ENCODE assay signal across 8 mouse cellular contexts in genomic region chr12:69502706-69503070, GRCm38 (mm10).
DNase-seq lines count a peak whose midpoint lies in the region; ATAC-seq and TF ChIP-seq lines count a peak whose summit lies in the region.

No protein-coding gene starts in this region.

- peak overlapping the region; percentile 99 for H3K27ac ChIP-seq in heart, adult 2 months
- H3K27ac ChIP-seq in thymus, adult 2 months (ENCODE audit: control insufficient read depth, insufficient read depth, low read length): peak overlapping the region; percentile 92; the same call in 1 of the 2 replicates
- H3K27ac ChIP-seq in liver, embryonic 11.5 days (ENCODE audit: low read depth, low read length): peak overlapping the region; percentile 61; the same call in 1 of the 2 replicates
- peak overlapping the region; percentile 96 for H3K27ac ChIP-seq in stomach, embryonic 16.5 days (ENCODE audit: low read length)

- H3K27me3 ChIP-seq in heart, adult 2 months (ENCODE audit: control insufficient read depth, insufficient read depth, low read length): no peaks in the 10 kb centered on the region
- H3K27me3 ChIP-seq in thymus, adult 2 months (ENCODE audit: control insufficient read depth, insufficient read depth, low read length): no peaks in the 10 kb centered on the region
- no peaks in the 10 kb centered on the region for H3K27me3 ChIP-seq in liver, embryonic 11.5 days (replicated peaks; ENCODE audit: control insufficient read depth, insufficient read depth, low read length)
- H3K27me3 ChIP-seq in stomach, embryonic 16.5 days (ENCODE audit: control insufficient read depth, insufficient read depth, low read length): no peaks in the 10 kb centered on the region

- WGBS in heart, adult 2 months: 37% methylated on average over 6 of the region's 6 CpGs
- 56% methylated on average over 6 of the region's 6 CpGs for WGBS in thymus, adult 2 months
- 74% methylated on average over 6 of the region's 6 CpGs for WGBS in liver, embryonic 11.5 days
- WGBS in stomach, embryonic 16.5 days: 58% methylated on average over 6 of the region's 6 CpGs

- TF ChIP-seq CTCF in heart, adult 2 months (IDR thresholded peaks at IDR 0.05): no peak
- TF ChIP-seq CTCF in thymus, adult 2 months (IDR thresholded peaks at IDR 0.05; ENCODE audit: borderline replicate concordance, control insufficient read depth, extremely low read depth, insufficient read depth, low read length, poor library complexity): no peak

- no peaks in the 10 kb centered on the region for H3K36me3 ChIP-seq in heart, adult 2 months (ENCODE audit: control insufficient read depth, insufficient read depth, low read length)
- no peaks in the 10 kb centered on the region for H3K36me3 ChIP-seq in thymus, adult 2 months (ENCODE audit: control insufficient read depth, insufficient read depth, low read length)
- no peaks in the 10 kb centered on the region for H3K36me3 ChIP-seq in liver, embryonic 11.5 days (ENCODE audit: control insufficient read depth, insufficient read depth, low read length)
- no peaks in the 10 kb centered on the region for H3K36me3 ChIP-seq in stomach, embryonic 16.5 days (ENCODE audit: control insufficient read depth, insufficient read depth, low read length)

- no peaks in the 10 kb centered on the region for H3K79me2 ChIP-seq in heart, adult 2 months (replicated peaks; ENCODE audit: control insufficient read depth, insufficient read depth, low read length)

- no peak for TF ChIP-seq POLR2A in heart, adult 2 months (IDR thresholded peaks at IDR 0.05; ENCODE audit: insufficient read depth, low read depth, low read length)
- no peak for TF ChIP-seq POLR2A in thymus, adult 2 months (IDR thresholded peaks at IDR 0.05; ENCODE audit: control insufficient read depth, extremely low read depth, insufficient read depth, low read length, poor library complexity)

- intact Hi-C loops in heart, adult 2 months (cut with DNase I): loop anchor here (1.0 to 5.0 kb wide), 5 partner anchors 35 to 180 kb away; partner anchors contain the start of genes Arf6, Gm9887 and Sos2
- intact Hi-C loops in heart, postnatal 36 days (cut with DNase I): loop anchor here (1.0 to 2.0 kb wide), 4 partner anchors 35 to 130 kb away; partner anchors contain the start of genes Arf6 and Gm9887

- no peaks in the 10 kb centered on the region for H3K9me3 ChIP-seq in liver, embryonic 11.5 days (ENCODE audit: control insufficient read depth, low read length)
- H3K9me3 ChIP-seq in stomach, embryonic 16.5 days (replicated peaks; ENCODE audit: control insufficient read depth, low read length): no peaks in the 10 kb centered on the region

- H3K4me2 ChIP-seq in liver, embryonic 11.5 days: peak overlapping the region; percentile 31; the same call in 1 of the 2 replicates
- peak overlapping the region; percentile 46 for H3K4me2 ChIP-seq in stomach, embryonic 16.5 days (ENCODE audit: low read depth, low read length)

- no peak; the same call in 1 of the 2 replicates for ATAC-seq in liver, embryonic 11.5 days (replicated peaks; ENCODE audit: low FRiP score)
- ATAC-seq in stomach, embryonic 16.5 days (ENCODE audit: insufficient read depth, low FRiP score): peak; percentile 4; the same call in 1 of the 2 replicates
- no peak for ATAC-seq in erythroid progenitor cell, adult 5-6 weeks (replicated peaks; ENCODE audit: low FRiP score, poor library complexity, severe bottlenecking)

- no peak for TF ChIP-seq EP300 in heart, adult 2 months (IDR thresholded peaks at IDR 0.05; ENCODE audit: insufficient read depth, low read depth, low read length)

- H3K9ac ChIP-seq in heart, adult 2 months (ENCODE audit: low read depth, low read length): peak overlapping the region; percentile 77
- 0 out of 2 replicates have a peak overlapping the region, but pooled peaks have one; percentile 30 for H3K9ac ChIP-seq in liver, embryonic 11.5 days (ENCODE audit: low read depth, low read length)
- peak overlapping the region; percentile 68 for H3K9ac ChIP-seq in stomach, embryonic 16.5 days (ENCODE audit: low read length)

- peak overlapping the region; percentile 68 for H3K4me3 ChIP-seq in heart, adult 2 months
- H3K4me3 ChIP-seq in thymus, adult 2 months (ENCODE audit: control insufficient read depth, insufficient read depth, low read length): no peak overlapping the region
- H3K4me3 ChIP-seq in liver, embryonic 11.5 days (ENCODE audit: low read depth, low read length): no peak overlapping the region
- H3K4me3 ChIP-seq in stomach, embryonic 16.5 days (replicated peaks; ENCODE audit: low read length): peak overlapping the region; percentile 18

- no peak for DNase-seq in heart, adult 2 months
- no peak for DNase-seq in heart, postnatal 36 days
- no peak for DNase-seq in thymus, adult 2 months
- no peak for DNase-seq in thymus, postnatal 14 days
- no peak for DNase-seq in liver, embryonic 11.5 days (ENCODE audit: low spot score)
- DNase-seq in natural killer cell, adult 2 months (ENCODE audit: low spot score in 2 of 2): no peak

- H3K4me1 ChIP-seq in heart, adult 2 months (ENCODE audit: control insufficient read depth, insufficient read depth, low read length): peaks cover 15% of the 10 kb centered on the region
- peaks cover 34% of the 10 kb centered on the region for H3K4me1 ChIP-seq in thymus, adult 2 months (replicated peaks; ENCODE audit: control insufficient read depth, insufficient read depth, low read length)
- peaks cover 9% of the 10 kb centered on the region for H3K4me1 ChIP-seq in liver, embryonic 11.5 days (replicated peaks; ENCODE audit: control insufficient read depth, insufficient read depth, low read length)
- peaks cover 23% of the 10 kb centered on the region for H3K4me1 ChIP-seq in stomach, embryonic 16.5 days (ENCODE audit: control insufficient read depth, insufficient read depth, low read length)

Comparison
In these comparisons a context has a peak if more than half of its experiments do, and no peak if none do; other contexts are left out.
1. H3K4me3 ChIP-seq: peak in heart, adult 2 months (single experiment) and stomach, embryonic 16.5 days (single experiment); none in thymus, adult 2 months (single experiment) and liver, embryonic 11.5 days (single experiment).
2. Peak in every context shown above with its lines, with median percentiles within 50 percentile points of each other: H3K27ac ChIP-seq and H3K9ac ChIP-seq.